Mouse (Mus musculus) 416B (cell line): ENCODE data around the gene Dhdds.
A peak's percentile ranks its signal among the peaks of the same experiment; 100 is the strongest.

Experiments used
- DNase-seq: peaks from one replicate; pipeline ENCODE4 v3.0.0; 2011; ENCODE audit warnings: low read depth

The Dhdds gene

GRCm38 (mm10) chr4:133946736-133947135 is 54.0 kb downstream of the Dhdds start:
- no peak for DNase-seq

GRCm38 (mm10) chr4:133943791-133944190 is 56.9 kb downstream of the Dhdds start:
- DNase-seq: no peak

- peak; percentile 43 for DNase-seq
Measured at GRCm38 (mm10) chr4:133942679-133943078, 58.0 kb downstream of the Dhdds start.

GRCm38 (mm10) chr4:133941576-133941975 is 59.1 kb downstream of the Dhdds start:
- peak; percentile 26 for DNase-seq

GRCm38 (mm10) chr4:133940386-133941260 is 60.1 kb downstream of the Dhdds start:
- peak; percentile 36 for DNase-seq

GRCm38 (mm10) chr4:133938077-133938476 is 62.6 kb downstream of the Dhdds start:
- DNase-seq: peak; percentile 74

- no peak for DNase-seq
Measured at GRCm38 (mm10) chr4:133931785-133932184, 68.9 kb downstream of the Dhdds start.

- DNase-seq: peak; percentile 81
Measured at GRCm38 (mm10) chr4:133931349-133931748, 69.4 kb downstream of the Dhdds start.

- DNase-seq: peak; percentile 79
Measured at GRCm38 (mm10) chr4:133929278-133929670, 71.4 kb downstream of the Dhdds start.

- peak; percentile 96 for DNase-seq
Measured at GRCm38 (mm10) chr4:133928576-133929277, 72.0 kb downstream of the Dhdds start.

- DNase-seq: no peak
Measured at GRCm38 (mm10) chr4:133925204-133925603, 75.5 kb downstream of the Dhdds start.

- no peak for DNase-seq
Measured at GRCm38 (mm10) chr4:133923743-133924142, 77.0 kb downstream of the Dhdds start.
